Mouse (Mus musculus) liver, embryonic 16.5 days (tissue): ENCODE results near the gene Ttc39a. TPM values are rescaled to one million over a fixed set of nuclear protein-coding genes. Genes with fewer than 3 reads are reported as not detected.

Experiments used
- ATAC-seq: fragments of 200-750 bp; cut with Nextera tagmentation; 2 replicates; pipeline ENCODE4 v1.8.0; 2017; ENCODE audit warnings: low read depth, mild to moderate bottlenecking, moderate number of reproducible peaks, moderate library complexity
- H3K27ac ChIP-seq: fragments of 300-500 bp; sonication (generic); 2 replicates; pipeline ENCODE4 v1.5.1; 2014; ENCODE audit warnings: mild to moderate bottlenecking, low read length
- H3K27me3 ChIP-seq: fragments of 300-500 bp; sonication (generic); 2 replicates; pipeline ENCODE4 v1.6.1; 2014; ENCODE audit warnings: low read depth, low read length, mixed read lengths; ENCODE audit not compliant: control insufficient read depth, insufficient read depth
- H3K36me3 ChIP-seq: fragments of 300-500 bp; sonication (generic); 2 replicates; pipeline ENCODE4 v1.6.1; 2014; ENCODE audit warnings: mild to moderate bottlenecking; ENCODE audit not compliant: control insufficient read depth, insufficient read depth
- H3K4me1 ChIP-seq: fragments of 300-500 bp; sonication (generic); 2 replicates; pipeline ENCODE4 v1.6.1; 2014; ENCODE audit warnings: low read depth, low read length, mixed read lengths; ENCODE audit not compliant: control insufficient read depth
- H3K4me2 ChIP-seq: fragments of 300-500 bp; sonication (generic); 2 replicates; pipeline ENCODE4 v1.6.1; 2014; ENCODE audit warnings: low read depth, low read length, mixed read lengths
- H3K4me3 ChIP-seq: fragments of 300-500 bp; sonication (generic); 2 replicates; pipeline ENCODE4 v1.5.1; 2014; ENCODE audit warnings: low read depth, mild to moderate bottlenecking, low read length
- H3K9ac ChIP-seq: fragments of 300-500 bp; sonication (generic); 2 replicates; pipeline ENCODE4 v1.6.1; 2014; ENCODE audit warnings: low read depth, low read length
- H3K9me3 ChIP-seq: fragments of 300-500 bp; sonication (generic); replicated peaks from 2 replicates; pipeline ENCODE4 v1.6.1; 2016; ENCODE audit warnings: low read length; ENCODE audit not compliant: control insufficient read depth
- WGBS: fragments of 180-500 bp; shearing (Covaris S2); extraction: QIAGEN DNeasy Blood & Tissue Kit; methylation state at CpG from one replicate; pipeline ENCODE4 v1.1.7; 2014; ENCODE audit not compliant: insufficient replicate concordance; 5-methylcytosine and 5-hydroxymethylcytosine counted together
- polyA plus RNA-seq: library from polyadenylated mRNA; unstranded; fragments of >200 nt; fragmentation: Nextera tagmentation; extraction: Ambion mirVana; gene quantifications from 2 replicates; pipeline ENCODE4 v1.2.1, GENCODE M21; 2015

Ttc39a gene
- polyA plus RNA-seq, 1 experiment from 2014 or later, result 11.8 TPM

DNA sequence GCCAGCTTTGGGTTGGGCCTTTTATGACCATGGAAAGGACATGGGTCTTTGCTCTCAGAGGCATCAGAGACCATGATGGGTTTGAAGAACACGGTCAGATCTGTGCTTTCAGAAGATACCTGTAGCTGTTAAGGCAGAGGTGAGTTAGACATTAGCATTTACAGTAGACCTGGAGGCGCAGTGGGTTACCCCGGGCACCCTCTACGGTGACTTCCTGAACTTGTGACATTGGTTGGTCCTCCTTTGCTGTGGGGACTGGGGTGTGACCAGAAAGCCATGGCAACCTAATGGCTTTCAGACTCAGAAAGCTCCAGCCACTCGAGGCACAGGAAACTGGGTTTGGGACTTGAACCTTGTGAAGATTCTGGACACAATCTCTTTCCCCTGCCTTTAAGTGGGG, 5.8 kb downstream of the Ttc39a start:
- H3K9me3 ChIP-seq, result no peaks in the 10 kb centered on the region
- H3K36me3 ChIP-seq, result no peaks in the 10 kb centered on the region
- H3K4me2 ChIP-seq, result peak overlapping the region; percentile 77
- H3K27ac ChIP-seq, result peak overlapping the region; percentile 98
- H3K4me3 ChIP-seq, result peak overlapping the region; percentile 49; the same call in 1 of the 2 replicates
- 77% methylated on average over 5 of the region's 5 CpGs for WGBS
- H3K9ac ChIP-seq, result peak overlapping the region; percentile 73
- H3K4me1 ChIP-seq, result peaks cover 68% of the 10 kb centered on the region
- no peaks in the 10 kb centered on the region for H3K27me3 ChIP-seq
- no peak for ATAC-seq

GRCm38 (mm10) chr4:109417998-109418397, 11.6 kb downstream of the Ttc39a start:
- peaks cover 14% of the 10 kb centered on the region for H3K4me1 ChIP-seq
- 59% methylated on average over 1 of the region's 1 CpGs for WGBS
- H3K4me3 ChIP-seq, result no peak overlapping the region
- H3K4me2 ChIP-seq, result no peak overlapping the region
- no peaks in the 10 kb centered on the region for H3K27me3 ChIP-seq
- no peaks in the 10 kb centered on the region for H3K36me3 ChIP-seq
- ATAC-seq, result no peak
- no peak overlapping the region for H3K27ac ChIP-seq
- H3K9me3 ChIP-seq, result no peaks in the 10 kb centered on the region
- no peak overlapping the region for H3K9ac ChIP-seq

DNA sequence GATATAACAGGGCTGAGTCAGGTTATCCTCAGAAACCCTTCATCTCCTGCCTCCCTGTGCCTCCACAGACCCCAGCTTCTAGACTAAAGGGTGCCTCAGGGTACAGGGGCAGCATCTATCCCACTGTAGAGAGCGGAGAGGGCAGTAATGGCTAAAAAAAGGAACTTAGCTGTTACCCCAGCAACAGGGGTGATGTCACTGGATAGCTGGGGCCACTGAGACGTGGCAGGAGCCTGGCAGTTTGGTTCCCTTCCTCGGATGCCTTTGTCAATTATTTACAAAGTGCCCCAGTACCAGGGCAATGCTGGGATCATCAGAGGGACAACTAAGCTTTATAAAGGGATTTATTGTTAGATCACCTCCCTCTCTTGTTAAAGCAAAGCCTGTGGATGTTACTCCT, 12.6 kb downstream of the Ttc39a start:
- no peaks in the 10 kb centered on the region for H3K36me3 ChIP-seq
- H3K4me2 ChIP-seq, result no peak overlapping the region
- H3K9ac ChIP-seq, result no peak overlapping the region
- H3K9me3 ChIP-seq, result no peaks in the 10 kb centered on the region
- H3K4me3 ChIP-seq, result no peak overlapping the region
- WGBS, result 16% methylated on average over 3 of the region's 3 CpGs
- no peaks in the 10 kb centered on the region for H3K27me3 ChIP-seq
- H3K4me1 ChIP-seq, result peaks cover 9% of the 10 kb centered on the region
- ATAC-seq, result no peak
- no peak overlapping the region for H3K27ac ChIP-seq

- Histone ChIP-seq H3K27ac (no peak overlapping the region), H3K27me3 (no peaks in the 10 kb centered on the region), H3K4me3 (no peak overlapping the region), H3K4me1 (peaks cover 4% of the 10 kb centered on the region), H3K9me3 (no peaks in the 10 kb centered on the region), H3K36me3 (no peaks in the 10 kb centered on the region), H3K9ac (no peak overlapping the region), H3K4me2 (no peak overlapping the region)
- ATAC-seq, result no peak
- 74% methylated on average over 4 of the region's 4 CpGs for WGBS
Observed at GRCm38 (mm10) chr4:109419563-109419962, 13.1 kb downstream of the Ttc39a start.

DNA sequence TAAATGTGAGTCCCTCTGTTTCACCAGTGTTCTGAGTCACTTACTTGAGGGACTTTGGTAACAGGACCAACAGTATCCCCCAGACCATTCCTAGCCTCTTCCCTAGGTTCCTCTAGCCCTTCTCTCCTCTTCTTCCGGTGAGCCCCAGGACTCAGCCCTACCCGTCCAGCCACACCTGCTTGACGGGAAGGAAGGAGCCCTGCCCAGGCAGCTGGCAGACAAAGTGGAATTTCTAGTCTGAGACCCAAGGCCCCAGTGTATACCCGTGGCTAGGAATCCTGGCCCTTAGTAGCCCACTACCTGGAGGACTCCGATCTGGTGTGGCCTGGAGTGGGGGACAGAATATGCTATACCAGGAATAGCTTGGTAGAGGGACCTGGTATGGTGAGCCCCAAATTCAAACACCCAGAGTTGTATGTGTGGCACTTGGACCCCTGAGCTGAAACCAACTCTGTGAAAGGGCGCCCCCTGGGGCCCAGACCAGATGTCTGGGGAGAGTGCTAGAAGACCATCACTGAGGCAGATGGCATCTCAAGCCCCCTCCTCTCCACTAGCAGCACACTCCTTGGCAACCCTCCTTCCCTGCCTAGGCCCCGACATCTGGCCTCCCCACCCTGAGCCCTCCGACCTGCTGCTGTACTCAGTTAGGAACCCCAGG, 13.8 kb downstream of the Ttc39a start:
- H3K9ac ChIP-seq, result no peak overlapping the region
- no peaks in the 10 kb centered on the region; the same call in none of the 2 replicates for H3K4me1 ChIP-seq
- H3K9me3 ChIP-seq, result no peaks in the 10 kb centered on the region
- no peak overlapping the region for H3K4me3 ChIP-seq
- WGBS, result 59% methylated on average over 8 of the region's 8 CpGs
- peak; percentile 30; the same call in 1 of the 2 replicates for ATAC-seq
- no peak overlapping the region for H3K4me2 ChIP-seq
- H3K36me3 ChIP-seq, result no peaks in the 10 kb centered on the region
- no peak overlapping the region for H3K27ac ChIP-seq
- H3K27me3 ChIP-seq, result no peaks in the 10 kb centered on the region

GRCm38 (mm10) chr4:109421608-109422007, 15.2 kb downstream of the Ttc39a start:
- H3K9ac ChIP-seq, result no peak overlapping the region
- 0 out of 2 replicates have a peak, but pooled peaks have one; percentile 10 for ATAC-seq
- H3K36me3 ChIP-seq, result no peaks in the 10 kb centered on the region
- H3K27ac ChIP-seq, result no peak overlapping the region
- 77% methylated on average over 7 of the region's 7 CpGs for WGBS
- no peak overlapping the region for H3K4me2 ChIP-seq
- no peaks in the 10 kb centered on the region for H3K27me3 ChIP-seq
- H3K9me3 ChIP-seq, result no peaks in the 10 kb centered on the region
- H3K4me1 ChIP-seq, result no peaks in the 10 kb centered on the region; the same call in none of the 2 replicates
- H3K4me3 ChIP-seq, result no peak overlapping the region

- Histone ChIP-seq H3K27me3 (no peaks in the 10 kb centered on the region), H3K36me3 (no peaks in the 10 kb centered on the region), H3K4me3 (no peak overlapping the region), H3K9ac (no peak overlapping the region), H3K4me1 (no peaks in the 10 kb centered on the region; the same call in none of the 2 replicates), H3K9me3 (no peaks in the 10 kb centered on the region), H3K4me2 (no peak overlapping the region), H3K27ac (no peak overlapping the region)
- 73% methylated on average over 6 of the region's 6 CpGs for WGBS
- ATAC-seq, result no peak
Observed at GRCm38 (mm10) chr4:109422436-109422835, 16.0 kb downstream of the Ttc39a start.

- Histone ChIP-seq H3K27ac (no peak overlapping the region), H3K4me1 (no peaks in the 10 kb centered on the region; the same call in 1 of the 2 replicates), H3K9ac (no peak overlapping the region), H3K4me3 (no peak overlapping the region), H3K36me3 (no peaks in the 10 kb centered on the region), H3K27me3 (no peaks in the 10 kb centered on the region), H3K9me3 (no peaks in the 10 kb centered on the region), H3K4me2 (no peak overlapping the region)
- 46% methylated on average over 2 of the region's 2 CpGs for WGBS
- no peak for ATAC-seq
Observed at GRCm38 (mm10) chr4:109423438-109423837, 17.0 kb downstream of the Ttc39a start.

DNA sequence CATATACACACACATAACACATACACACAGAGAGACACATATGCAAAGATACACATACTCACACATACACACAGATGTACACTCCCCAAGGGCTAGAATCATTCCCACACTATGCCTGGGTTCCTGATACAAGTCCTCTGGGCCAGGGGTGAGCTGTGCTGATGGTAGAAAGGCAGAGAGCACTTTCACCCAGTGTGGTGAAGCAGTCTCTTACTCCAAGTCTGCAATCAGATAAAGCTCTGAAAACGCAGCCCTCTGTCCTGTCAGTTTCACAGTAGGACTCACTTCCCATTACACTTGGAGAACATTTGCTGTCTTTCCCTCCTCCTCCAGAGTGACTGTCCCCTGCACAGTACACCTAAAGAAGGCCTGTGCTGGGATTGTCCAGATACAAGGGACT, 20.6 kb downstream of the Ttc39a start:
- no peak overlapping the region for H3K27ac ChIP-seq
- H3K9ac ChIP-seq, result no peak overlapping the region
- ATAC-seq, result no peak
- peaks cover 14% of the 10 kb centered on the region for H3K4me1 ChIP-seq
- H3K36me3 ChIP-seq, result no peaks in the 10 kb centered on the region
- 24% methylated on average over 1 of the region's 1 CpGs for WGBS
- no peaks in the 10 kb centered on the region for H3K27me3 ChIP-seq
- no peaks in the 10 kb centered on the region for H3K9me3 ChIP-seq
- H3K4me3 ChIP-seq, result no peak overlapping the region
- H3K4me2 ChIP-seq, result no peak overlapping the region
